Mouse (Mus musculus): Measurements from ENCODE around the gene Jazf1. TPM values are rescaled to one million over a fixed set of nuclear protein-coding genes. Genes with fewer than 3 reads are reported as not detected.

Gene Jazf1
- total and polyA plus RNA-seq, 2 experiments from 2014 or later: 35.2 to 56.1 TPM

DNA sequence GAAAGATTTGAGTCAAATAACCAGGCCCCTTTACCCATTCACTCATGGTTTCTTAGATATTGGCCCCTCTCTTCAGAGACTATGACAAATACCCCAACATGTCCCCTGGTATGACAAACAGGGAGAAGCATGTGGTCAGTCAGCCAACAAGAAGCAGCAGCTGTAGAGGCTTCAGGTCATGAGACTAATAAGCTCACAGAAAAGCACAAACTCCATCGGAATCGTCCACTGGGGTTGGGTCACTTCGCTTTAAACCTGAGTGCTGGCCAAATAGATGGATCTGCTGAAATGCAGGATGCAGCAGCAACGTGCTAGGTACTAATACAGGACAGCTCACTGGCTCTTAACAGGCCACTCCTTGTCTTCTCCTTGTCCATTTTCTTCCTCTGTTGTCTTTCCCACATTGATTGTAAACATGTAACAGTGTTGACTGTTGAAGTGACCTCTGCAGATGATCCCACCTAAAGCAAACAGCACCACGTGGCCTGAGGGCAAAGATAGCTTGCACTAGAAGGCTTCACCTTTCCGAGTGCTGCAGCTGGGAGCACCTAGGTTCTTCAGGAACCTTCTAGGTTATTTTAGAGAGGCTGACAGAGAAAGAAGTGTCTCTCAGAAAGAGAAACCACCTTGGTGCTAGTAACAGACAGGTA lies 33.9 kb downstream of the Jazf1 start:
- Histone ChIP-seq H3K36me3 (ENCODE audit: insufficient read depth, low read length) (no peaks in the 10 kb centered on the region), H3K9me3 (ENCODE audit: low read length) (no peaks in the 10 kb centered on the region), H3K4me3 (ENCODE audit: low read length) (no peak overlapping the region), H3K4me1 (ENCODE audit: insufficient read depth, low read length) (no peaks in the 10 kb centered on the region), H3K9ac (replicated peaks; ENCODE audit: low read length) (no peak overlapping the region), H3K4me2 (ENCODE audit: low read depth, low read length) (no peak overlapping the region), H3K27me3 (ENCODE audit: insufficient read depth, low read length) (no peaks in the 10 kb centered on the region), H3K27ac (no peak overlapping the region)
- ATAC-seq: no peak
- DNase-seq (ENCODE audit: low spot score): no peak
- 87% methylated on average over 6 of the region's 6 CpGs for WGBS
- no peak for TF ChIP-seq CTCF (IDR thresholded peaks at IDR 0.05; ENCODE audit: low read depth)

DNA sequence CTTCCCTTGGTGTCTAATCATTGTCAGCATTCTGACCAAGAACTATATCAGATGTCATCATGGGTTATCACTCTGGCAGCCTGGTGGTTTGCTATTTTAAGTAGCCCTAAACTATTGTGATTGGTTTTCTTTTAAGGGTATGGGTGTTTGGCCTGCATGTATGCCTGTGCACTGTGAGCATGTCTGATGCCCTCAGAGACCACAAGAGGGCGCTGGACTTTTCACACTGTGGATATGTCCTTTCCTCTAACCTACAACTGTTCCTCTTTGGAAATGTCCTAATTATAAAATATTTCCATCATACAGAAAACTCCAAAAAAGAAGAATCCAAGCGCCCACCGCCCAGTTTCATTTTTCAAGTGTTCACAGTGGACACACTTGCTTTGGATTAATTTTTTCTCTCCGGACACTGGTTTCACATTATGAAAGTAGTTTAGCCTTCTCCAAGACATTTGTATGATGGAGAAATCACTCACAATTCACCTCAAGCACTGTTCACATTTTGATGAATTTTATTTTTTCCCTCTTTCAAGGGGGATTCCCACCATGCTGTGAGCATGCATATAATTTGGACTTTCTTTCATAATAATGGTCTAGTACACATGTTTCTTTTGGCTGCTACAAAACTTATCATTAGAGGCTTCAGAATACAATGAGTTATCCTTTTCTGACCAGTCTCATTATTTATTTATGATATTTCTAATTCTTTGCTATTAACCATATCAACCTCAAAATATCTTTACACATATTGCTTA lies 35.5 kb downstream of the Jazf1 start:
- peak; percentile 51 for DNase-seq (ENCODE audit: low spot score)
- Histone ChIP-seq H3K4me3 (ENCODE audit: low read length) (no peak overlapping the region), H3K9me3 (ENCODE audit: low read length) (no peaks in the 10 kb centered on the region), H3K27ac (no peak overlapping the region), H3K9ac (replicated peaks; ENCODE audit: low read length) (no peak overlapping the region), H3K4me2 (ENCODE audit: low read depth, low read length) (no peak overlapping the region), H3K27me3 (ENCODE audit: insufficient read depth, low read length) (no peaks in the 10 kb centered on the region), H3K4me1 (ENCODE audit: insufficient read depth, low read length) (no peaks in the 10 kb centered on the region), H3K36me3 (ENCODE audit: insufficient read depth, low read length) (no peaks in the 10 kb centered on the region)
- WGBS: 70% methylated on average over 4 of the region's 4 CpGs
- peak; percentile 64 for TF ChIP-seq CTCF (IDR thresholded peaks at IDR 0.05; ENCODE audit: low read depth)
- no peak for ATAC-seq

DNA sequence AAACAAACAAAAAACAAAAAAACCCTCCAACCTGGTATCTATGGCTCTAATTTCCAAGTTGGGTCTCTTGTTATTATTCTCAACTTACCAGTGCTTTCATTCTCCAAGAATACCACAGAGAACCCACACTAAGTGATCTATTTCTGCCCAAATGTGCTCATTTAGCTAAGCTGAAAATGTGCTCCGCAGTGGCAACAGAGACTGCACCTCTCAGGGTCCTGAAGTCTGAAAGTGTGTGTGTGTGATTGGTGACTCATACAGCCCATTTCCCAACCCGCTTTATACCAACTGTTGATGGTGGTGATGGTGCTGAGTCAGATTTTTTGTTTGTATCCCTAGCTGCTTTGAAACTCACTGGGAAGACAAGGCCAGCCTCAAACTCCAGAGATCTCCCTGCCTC lies 46.4 kb downstream of the Jazf1 start:
- Histone ChIP-seq H3K9me3 (ENCODE audit: low read length) (no peaks in the 10 kb centered on the region), H3K36me3 (ENCODE audit: insufficient read depth, low read length) (no peaks in the 10 kb centered on the region), H3K4me2 (ENCODE audit: low read depth, low read length) (no peak overlapping the region), H3K4me3 (ENCODE audit: low read length) (no peak overlapping the region), H3K27me3 (ENCODE audit: insufficient read depth, low read length) (no peaks in the 10 kb centered on the region), H3K9ac (replicated peaks; ENCODE audit: low read length) (no peak overlapping the region), H3K27ac (no peak overlapping the region), H3K4me1 (ENCODE audit: insufficient read depth, low read length) (no peaks in the 10 kb centered on the region; the same call in 1 of the 2 replicates)
- WGBS: 94% methylated on average over 2 of the region's 2 CpGs
- no peak for ATAC-seq
- DNase-seq (ENCODE audit: low spot score): no peak
- no peak for TF ChIP-seq CTCF (IDR thresholded peaks at IDR 0.05; ENCODE audit: low read depth)

GRCm38 (mm10) chr6:53021081-53021480 lies 47.4 kb downstream of the Jazf1 start:
- Histone ChIP-seq H3K9me3 (ENCODE audit: low read length) (no peaks in the 10 kb centered on the region), H3K27ac (no peak overlapping the region), H3K27me3 (ENCODE audit: insufficient read depth, low read length) (no peaks in the 10 kb centered on the region), H3K9ac (replicated peaks; ENCODE audit: low read length) (no peak overlapping the region), H3K4me3 (ENCODE audit: low read length) (no peak overlapping the region), H3K36me3 (ENCODE audit: insufficient read depth, low read length) (no peaks in the 10 kb centered on the region), H3K4me2 (ENCODE audit: low read depth, low read length) (no peak overlapping the region), H3K4me1 (ENCODE audit: insufficient read depth, low read length) (no peaks in the 10 kb centered on the region; the same call in 1 of the 2 replicates)
- no peak for TF ChIP-seq CTCF (IDR thresholded peaks at IDR 0.05; ENCODE audit: low read depth)
- DNase-seq (ENCODE audit: low spot score) (no peak), ATAC-seq (no peak)
- WGBS: 77% methylated on average over 2 of the region's 2 CpGs

- WGBS: 61% methylated on average over 4 of the region's 4 CpGs
- no peak for TF ChIP-seq CTCF (IDR thresholded peaks at IDR 0.05; ENCODE audit: low read depth)
Observed at GRCm38 (mm10) chr6:53017357-53018205, 50.9 kb downstream of the Jazf1 start.

More at GRCm38 (mm10) chr6:53017357-53018205, 50.9 kb downstream of the Jazf1 start:
- DNase-seq (ENCODE audit: low spot score): no peak
- H3K27me3 ChIP-seq (ENCODE audit: insufficient read depth, low read length): no peaks in the 10 kb centered on the region
- H3K9ac ChIP-seq (replicated peaks; ENCODE audit: low read length): no peak overlapping the region
- no peak overlapping the region for H3K4me2 ChIP-seq (ENCODE audit: low read depth, low read length)
- no peaks in the 10 kb centered on the region for H3K9me3 ChIP-seq (ENCODE audit: low read length)
- ATAC-seq: no peak
- no peak overlapping the region for H3K27ac ChIP-seq
- H3K36me3 ChIP-seq (ENCODE audit: insufficient read depth, low read length): no peaks in the 10 kb centered on the region
- no peak overlapping the region for H3K4me3 ChIP-seq (ENCODE audit: low read length)
- peaks cover 4% of the 10 kb centered on the region; the same call in 1 of the 2 replicates for H3K4me1 ChIP-seq (ENCODE audit: insufficient read depth, low read length)
